Mouse (Mus musculus) megakaryocyte, embryonic 14.5 days (primary cell): ENCODE results near the gene Dctd.

ENCODE experiments used
- FLI1 ChIP-seq: IDR thresholded peaks from 2 replicates; pipeline ENCODE4 v1.6.1; 2012; ENCODE audit warnings: low read length, inconsistent platforms, mixed read lengths
- GATA1 ChIP-seq: IDR thresholded peaks from 3 replicates; pipeline ENCODE4 v1.6.1; 2012; ENCODE audit warnings: mixed read lengths, low read length, inconsistent platforms, borderline replicate concordance

GRCm38 (mm10) chr8:48152062-48152738 lies 53.3 kb downstream of the Dctd start:
- TF ChIP-seq GATA1 (no peak), FLI1 (no peak)
